Mouse (Mus musculus) E14TG2a.4 (cell line): ENCODE data around the gene Nr1i3.

Experiments used
- CTCF ChIP-seq: conservative IDR thresholded peaks from 2 replicates; pipeline ENCODE4 v1.5.1; 2014; ENCODE audit warnings: low read length
- NANOG ChIP-seq: IDR thresholded peaks from 2 replicates; pipeline ENCODE4 v1.6.1; 2014; ENCODE audit warnings: borderline replicate concordance, low read length, mixed read lengths
- POU5F1 ChIP-seq: IDR thresholded peaks from 2 replicates; pipeline ENCODE4 v1.6.1; 2014; ENCODE audit warnings: low read length, borderline replicate concordance

- TF ChIP-seq CTCF, result no peak
- no peak for TF ChIP-seq POU5F1
- TF ChIP-seq NANOG, result no peak
Observed at GRCm38 (mm10) chr1:171223168-171223567, 9.4 kb downstream of the Nr1i3 start.
